Mouse (Mus musculus) lung, adult 2 months (tissue): ENCODE results near the gene Sspn. TPM values are rescaled to one million over a fixed set of nuclear protein-coding genes. Genes with fewer than 3 reads are reported as not detected.

Experiments used
- DNase-seq: peaks from one replicate; pipeline ENCODE4 v3.0.0; 2022
- H3K4me1 ChIP-seq: fragments of 200-500 bp; 2 replicates; pipeline ENCODE4 v1.6.1; 2011; ENCODE audit warnings: low read length; ENCODE audit not compliant: control insufficient read depth, insufficient read depth
- H3K4me3 ChIP-seq: fragments of 200-500 bp; replicated peaks from 2 replicates; pipeline ENCODE3; 2011; ENCODE audit warnings: low read depth, mild to moderate bottlenecking, control low read depth, low read length; ENCODE audit errors: extremely low read depth
- CTCF ChIP-seq: fragments of 200-500 bp; IDR thresholded peaks from 2 replicates; pipeline ENCODE4 v1.5.1; 2011; ENCODE audit warnings: mild to moderate bottlenecking, low read length, control low read depth; ENCODE audit not compliant: insufficient read depth
- POLR2A ChIP-seq: fragments of 200-500 bp; IDR thresholded peaks from 2 replicates; pipeline ENCODE4 v1.6.1; 2011; ENCODE audit warnings: low read depth, mild to moderate bottlenecking, control low read depth, low read length, borderline replicate concordance; ENCODE audit errors: extremely low read depth
- WGBS: fragments of 180-500 bp; shearing (Covaris S2); methylation state at CpG from one replicate; pipeline ENCODE4 v1.1.7; 2018; 5-methylcytosine and 5-hydroxymethylcytosine counted together
- polyA plus RNA-seq: library from polyadenylated mRNA; depleted of rRNA; stranded (reverse); fragments of >200 nt; gene quantifications from 2 replicates; pipeline ENCODE4 v1.2.3, GENCODE M21; 2012; rRNA removed

Gene Sspn
- 7.0 and 10.1 TPM in 2 replicates for polyA plus RNA-seq

DNA sequence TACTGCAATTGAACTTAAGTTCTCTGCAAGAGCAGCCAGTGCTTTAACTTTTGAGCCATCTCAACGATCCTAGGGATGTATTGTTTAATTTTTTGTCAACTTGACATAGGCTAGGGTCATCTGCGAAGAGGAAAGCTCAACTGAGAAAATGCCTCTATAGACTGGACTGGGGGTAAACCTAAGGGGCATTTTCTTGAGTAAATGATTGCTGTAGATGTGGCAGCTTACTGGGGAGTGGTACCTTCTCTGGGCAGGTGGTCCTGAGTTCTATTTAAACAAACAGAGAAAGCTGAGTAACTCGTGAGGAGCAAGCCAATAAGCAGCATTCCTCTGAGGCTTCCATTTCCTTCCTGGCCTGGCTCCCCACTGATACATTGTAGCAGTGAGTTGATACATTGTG, at the start of gene Sspn:
Sspn (plus strand) TSS at position 301 of the 400 bp plus-strand sequence.
- no peak for DNase-seq
- 61% methylated on average over 3 of the region's 3 CpGs for WGBS
- Histone ChIP-seq H3K4me3 (no peak within 1 kb of the TSS), H3K4me1 (no peaks in the 10 kb centered on the region)
- no peak for TF ChIP-seq POLR2A
- no peak for TF ChIP-seq CTCF

DNA sequence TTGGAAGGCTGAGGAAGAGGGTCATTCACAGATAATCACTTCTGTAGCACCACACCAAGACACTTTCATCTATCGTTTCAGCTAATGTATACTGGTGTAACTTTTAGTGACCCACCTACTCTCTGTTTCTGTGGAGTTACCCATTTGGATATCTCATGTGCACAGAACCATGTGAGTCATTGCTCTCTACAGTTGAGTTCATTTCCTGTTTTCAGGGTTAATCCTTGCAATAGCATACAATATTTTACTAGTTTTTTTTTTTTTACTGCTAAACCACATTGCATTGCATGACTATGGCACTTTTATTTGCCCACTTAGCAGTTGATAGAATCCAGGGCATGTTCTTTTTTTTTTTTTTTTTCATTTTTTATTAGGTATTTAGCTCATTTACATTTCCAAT, 48.4 kb upstream of the Sspn start:
- TF ChIP-seq CTCF (no peak), POLR2A (no peak)
- no peaks in the 10 kb centered on the region; the same call in none of the 2 replicates for H3K4me1 ChIP-seq
- no peak overlapping the region for H3K4me3 ChIP-seq
- DNase-seq: no peak
- 36% methylated on average over 1 of the region's 1 CpGs for WGBS

DNA sequence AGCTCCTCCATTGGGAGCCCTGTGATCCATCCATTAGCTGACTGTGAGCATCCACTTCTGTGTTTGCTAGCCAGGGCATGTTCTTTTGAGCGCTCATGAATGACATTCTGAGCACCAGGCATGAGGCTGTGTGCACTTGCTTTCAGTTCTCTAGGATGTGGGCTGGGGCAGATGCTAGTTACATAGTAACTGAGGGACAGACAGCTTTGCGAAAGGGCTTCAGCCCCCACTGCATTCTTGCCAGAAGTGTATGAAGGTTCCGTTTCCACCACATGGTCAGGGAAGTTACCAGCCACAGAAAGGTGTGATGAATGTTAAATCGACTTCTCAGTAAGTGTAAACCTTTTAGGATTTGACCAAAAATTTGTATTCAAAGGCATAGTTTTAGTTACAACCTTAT, 47.8 kb upstream of the Sspn start:
- TF ChIP-seq CTCF (no peak), POLR2A (no peak)
- Histone ChIP-seq H3K4me3 (no peak overlapping the region), H3K4me1 (no peaks in the 10 kb centered on the region; the same call in none of the 2 replicates)
- DNase-seq: no peak
- WGBS: 66% methylated on average over 4 of the region's 4 CpGs

DNA sequence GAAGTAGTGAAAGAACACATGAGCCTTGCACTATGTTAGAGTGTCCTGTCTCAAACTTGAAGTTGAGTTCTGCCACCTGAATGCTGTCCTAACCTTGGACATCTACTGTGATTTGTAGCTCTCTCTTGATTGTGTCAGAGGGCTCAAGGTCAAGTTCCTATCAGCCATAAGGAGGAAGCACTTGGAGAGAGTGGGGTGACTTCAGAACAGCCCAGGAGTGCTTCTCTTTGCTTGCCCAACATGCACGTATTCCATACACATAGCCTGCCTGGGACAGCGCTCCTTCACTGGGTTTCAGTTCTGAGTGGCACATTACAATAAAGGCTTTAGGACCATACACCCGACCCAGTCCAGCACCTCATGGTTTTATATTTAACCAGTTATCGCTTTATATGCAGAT, 46.4 kb upstream of the Sspn start:
- no peak overlapping the region for H3K4me3 ChIP-seq
- TF ChIP-seq POLR2A: no peak
- TF ChIP-seq CTCF: no peak
- WGBS: 76% methylated on average over 4 of the region's 4 CpGs
- DNase-seq: no peak
- no peaks in the 10 kb centered on the region; the same call in none of the 2 replicates for H3K4me1 ChIP-seq

DNA sequence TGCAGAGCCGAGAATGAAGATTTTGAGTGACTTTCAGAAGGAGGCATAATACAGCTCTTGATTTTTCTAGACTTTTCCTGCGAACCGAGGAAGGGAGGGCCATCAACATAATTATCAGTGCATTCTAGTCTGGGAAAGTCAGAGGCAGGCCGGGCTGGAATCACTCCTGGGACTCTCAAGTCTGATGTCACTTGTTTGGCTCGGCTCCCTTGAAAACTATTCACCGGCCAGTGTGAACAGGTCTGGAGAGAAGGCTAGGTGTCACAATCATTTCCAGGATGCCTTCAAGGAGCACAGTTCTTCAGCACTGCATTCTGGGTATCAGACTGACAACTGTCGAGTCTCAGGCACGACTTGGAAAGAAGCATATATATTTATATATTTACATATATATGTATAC, 45.2 kb upstream of the Sspn start:
- no peaks in the 10 kb centered on the region; the same call in none of the 2 replicates for H3K4me1 ChIP-seq
- TF ChIP-seq POLR2A (no peak), CTCF (no peak)
- WGBS: 52% methylated on average over 8 of the region's 8 CpGs
- DNase-seq: no peak
- H3K4me3 ChIP-seq: no peak overlapping the region

DNA sequence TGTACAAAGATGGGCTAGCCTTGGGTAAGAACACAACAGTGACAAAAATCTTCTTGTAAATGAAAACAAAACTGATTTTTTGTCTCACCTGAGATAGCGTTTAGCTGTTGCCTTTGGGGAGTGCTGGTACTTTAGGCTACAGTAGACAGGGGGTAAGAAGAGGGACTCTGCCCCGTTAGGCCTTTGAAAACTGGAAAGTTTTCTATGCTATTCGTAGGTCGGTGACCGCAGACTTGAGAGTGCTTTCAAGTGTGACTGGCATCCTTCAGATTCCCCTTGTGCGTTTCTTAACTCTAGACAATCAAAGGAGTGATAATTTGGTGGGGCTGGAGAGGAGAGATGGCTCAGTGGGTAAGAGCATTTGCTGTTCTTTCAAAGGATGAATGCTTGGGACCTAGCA, 43.7 kb upstream of the Sspn start:
- 77% methylated on average over 6 of the region's 6 CpGs for WGBS
- Histone ChIP-seq H3K4me1 (no peaks in the 10 kb centered on the region; the same call in 1 of the 2 replicates), H3K4me3 (no peak overlapping the region)
- no peak for DNase-seq
- TF ChIP-seq CTCF: no peak
- no peak for TF ChIP-seq POLR2A

DNA sequence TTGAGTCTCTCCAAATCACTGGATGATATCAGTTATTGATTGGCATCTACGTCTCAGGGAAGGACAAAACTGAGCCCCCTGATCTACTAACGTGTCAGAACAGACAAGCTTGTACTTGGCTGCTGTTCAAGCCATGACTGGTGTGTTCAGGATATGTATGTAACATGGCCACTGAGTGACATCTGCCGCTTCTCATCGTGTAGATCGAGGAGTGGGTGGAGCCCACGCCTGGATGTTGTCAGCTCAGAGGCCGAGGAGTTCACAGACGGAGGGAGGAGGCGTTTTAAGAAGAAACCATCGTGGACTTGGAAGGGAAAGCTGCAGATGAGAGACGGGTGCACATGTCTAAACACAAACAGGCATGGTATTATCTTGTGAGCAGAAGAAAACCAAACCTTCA, 39.5 kb upstream of the Sspn start:
- H3K4me1 ChIP-seq: no peaks in the 10 kb centered on the region
- 59% methylated on average over 11 of the region's 11 CpGs for WGBS
- DNase-seq: no peak
- TF ChIP-seq POLR2A (no peak), CTCF (no peak)
- no peak overlapping the region for H3K4me3 ChIP-seq

DNA sequence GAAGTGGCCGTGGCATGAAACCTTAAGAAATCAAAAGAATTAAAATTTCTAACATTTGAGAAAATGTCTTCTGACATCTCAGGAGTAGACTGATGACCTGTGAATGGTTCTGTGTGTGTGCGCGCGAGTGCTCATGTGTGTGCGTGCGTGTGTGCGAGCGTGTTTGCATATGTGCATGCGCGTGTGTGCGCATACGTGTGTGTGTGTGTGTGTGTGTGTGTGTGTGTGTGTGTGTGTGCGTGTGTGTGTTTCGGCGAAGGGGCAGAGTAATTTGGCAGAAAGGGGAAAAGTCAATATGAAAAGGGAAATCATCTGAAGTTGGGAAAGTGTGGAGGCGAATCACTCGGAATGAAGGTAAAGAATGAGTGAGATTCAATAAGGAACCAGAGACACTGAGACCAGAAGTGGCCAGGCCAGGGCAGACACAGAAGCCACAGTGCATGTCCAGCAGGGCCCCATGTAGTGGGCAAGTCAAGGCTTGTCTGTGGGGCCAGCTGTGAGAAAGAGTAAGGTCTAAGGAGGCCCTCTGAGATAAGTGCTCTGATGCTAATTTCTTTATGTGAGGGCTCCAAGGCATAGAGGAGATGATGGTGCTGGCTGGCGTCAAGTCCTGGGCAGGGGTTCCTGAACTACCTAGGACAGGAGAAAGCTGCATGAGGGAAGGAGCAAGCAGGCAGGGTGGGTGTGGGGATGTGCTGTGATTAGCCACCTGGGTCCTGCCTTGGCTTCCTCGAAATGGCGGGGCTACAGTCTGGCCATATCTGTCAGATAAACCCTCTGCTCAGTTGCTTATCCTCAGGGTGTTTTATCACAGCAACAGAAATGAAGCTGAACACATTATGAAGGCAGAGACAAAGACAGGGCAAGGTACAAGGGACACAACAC, 38.8 kb upstream of the Sspn start:
- TF ChIP-seq CTCF: no peak
- TF ChIP-seq POLR2A: no peak
- Histone ChIP-seq H3K4me3 (no peak overlapping the region), H3K4me1 (no peaks in the 10 kb centered on the region)
- no peak for DNase-seq
- 91% methylated on average over 20 of the region's 20 CpGs for WGBS

DNA sequence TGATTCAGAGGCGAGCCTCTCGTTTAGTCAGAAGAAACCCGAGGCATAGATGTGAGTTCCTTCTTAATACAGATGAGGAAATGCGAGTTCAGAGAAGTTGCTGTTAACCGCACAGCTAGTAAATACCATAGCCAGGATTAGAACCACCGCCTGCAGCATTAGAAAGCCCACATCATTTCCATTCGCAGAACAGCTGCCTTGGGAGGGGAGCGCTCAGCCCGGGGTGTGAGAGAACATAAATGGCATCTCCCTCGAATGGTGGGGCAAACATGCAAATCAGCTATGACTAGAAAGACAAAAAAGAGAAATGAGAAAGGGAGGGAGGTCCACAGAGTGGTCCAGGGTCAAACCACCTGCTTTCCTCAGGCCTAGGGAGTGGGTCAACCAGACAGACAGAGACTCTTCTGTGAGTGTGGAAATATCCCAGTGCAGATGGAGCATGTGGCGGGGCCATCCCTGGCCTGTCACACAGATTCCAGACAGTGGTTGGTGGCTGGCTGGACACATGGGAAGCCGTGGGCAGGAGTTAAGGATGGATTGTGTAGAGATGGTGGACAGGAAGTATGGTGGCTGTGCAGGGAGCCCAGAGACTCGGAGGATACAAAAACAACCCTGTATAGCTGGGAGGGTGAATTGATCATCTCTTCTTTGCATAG, 37.9 kb upstream of the Sspn start:
- TF ChIP-seq POLR2A (no peak), CTCF (no peak)
- H3K4me3 ChIP-seq: no peak overlapping the region
- DNase-seq: no peak
- H3K4me1 ChIP-seq: no peaks in the 10 kb centered on the region
- 76% methylated on average over 13 of the region's 13 CpGs for WGBS

DNA sequence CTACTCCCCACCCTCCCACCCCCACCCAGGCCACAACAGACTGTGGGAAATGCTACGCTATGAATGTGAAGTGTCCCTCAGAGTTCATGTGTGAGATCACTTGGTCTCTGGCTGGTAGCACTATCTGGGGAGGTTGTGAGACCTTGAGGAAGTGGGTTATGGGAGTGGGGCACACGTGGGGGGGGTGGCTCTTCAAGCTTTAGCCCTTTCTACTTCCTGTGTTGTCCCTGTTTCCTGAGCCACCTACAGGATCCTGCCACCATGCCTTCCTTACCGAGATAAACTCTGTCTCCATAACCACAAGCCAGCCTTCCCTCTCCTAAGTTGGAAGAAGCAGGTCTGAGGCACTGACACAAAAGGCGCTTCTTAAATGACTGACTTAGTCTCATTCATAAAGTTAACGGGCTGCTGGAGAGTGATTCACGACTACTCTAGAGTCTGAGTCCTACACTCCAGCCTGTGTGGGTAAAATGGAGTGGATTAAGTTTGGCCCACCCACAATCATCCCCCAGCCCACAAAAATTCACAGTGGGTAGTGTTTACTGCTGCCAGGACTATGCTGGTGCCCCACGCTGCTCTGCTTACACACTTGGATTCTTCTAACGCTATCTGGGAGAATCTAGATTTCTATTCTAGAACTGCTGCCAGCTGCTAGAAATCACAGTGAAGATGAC, 36.6 kb upstream of the Sspn start:
- no peak for DNase-seq
- H3K4me3 ChIP-seq: no peak overlapping the region
- TF ChIP-seq POLR2A (no peak), CTCF (no peak)

More for the DNA sequence above, 36.6 kb upstream of the Sspn start:
- H3K4me1 ChIP-seq: no peaks in the 10 kb centered on the region
- 60% methylated on average over 8 of the region's 8 CpGs for WGBS
